Mouse (Mus musculus) MEL (cell line): ENCODE data around the gene Ccdc144b.

Experiments used
- CHD1 ChIP-seq: IDR thresholded peaks from 2 replicates; pipeline ENCODE4 v1.6.1; 2012; ENCODE audit warnings: low read depth, mild to moderate bottlenecking, inconsistent platforms, low read length, improper control_type of control experiment
- CHD2 ChIP-seq: IDR thresholded peaks from 2 replicates; pipeline ENCODE4 v1.6.1; 2011; ENCODE audit warnings: low read length, improper control_type of control experiment
- CTCF ChIP-seq, 3 experiments: IDR thresholded peaks in 2 of 3; conservative IDR thresholded peaks in 1 of 3; 2 replicates each; pipeline ENCODE4 v1.5.1; 2011 to 2012; ENCODE audit warnings: low read length in 3 of 3, low read depth in 2 of 3, mild to moderate bottlenecking in 2 of 3, improper control_type of control experiment in 1 of 3, inconsistent platforms in 1 of 3, mixed read lengths in 1 of 3, moderate library complexity in 1 of 3; ENCODE audit not compliant: control insufficient read depth in 1 of 3, insufficient read depth in 1 of 3, poor library complexity in 1 of 3, severe bottlenecking in 1 of 3
- GABPA ChIP-seq: IDR thresholded peaks from 2 replicates; pipeline ENCODE4 v1.6.1; 2012; ENCODE audit warnings: low read depth, mild to moderate bottlenecking, inconsistent platforms, low read length, improper control_type of control experiment, moderate library complexity
- MAX ChIP-seq: IDR thresholded peaks from 2 replicates; pipeline ENCODE4 v1.6.1; 2011; ENCODE audit warnings: low read length, improper control_type of control experiment
- MEF2A ChIP-seq: IDR thresholded peaks from 2 replicates; pipeline ENCODE4 v1.6.1; 2014; ENCODE audit warnings: low read depth, mild to moderate bottlenecking, inconsistent platforms, low read length, improper control_type of control experiment; ENCODE audit not compliant: poor library complexity, insufficient replicate concordance, severe bottlenecking; ENCODE audit errors: extremely low read depth
- POLR2A ChIP-seq, 2 experiments: IDR thresholded peaks; 2 replicates each; pipeline ENCODE4 v1.6.1; 2011 to 2012; ENCODE audit warnings: low read length in 2 of 2, mild to moderate bottlenecking in 2 of 2, control low read depth in 1 of 2, improper control_type of control experiment in 1 of 2, low read depth in 1 of 2, moderate library complexity in 1 of 2; ENCODE audit not compliant: control insufficient read depth in 1 of 2, insufficient read depth in 1 of 2, poor library complexity in 1 of 2
- POLR2AphosphoS2 ChIP-seq: IDR thresholded peaks from 2 replicates; pipeline ENCODE4 v1.6.1; 2011; ENCODE audit warnings: low read length, improper control_type of control experiment
- RCOR1 ChIP-seq: IDR thresholded peaks from 2 replicates; pipeline ENCODE4 v1.6.1; 2012; ENCODE audit warnings: low read depth, mild to moderate bottlenecking, inconsistent platforms, low read length, improper control_type of control experiment
- TAL1 ChIP-seq: IDR thresholded peaks from 2 replicates; pipeline ENCODE4 v1.6.1; 2012; ENCODE audit warnings: mild to moderate bottlenecking, inconsistent platforms, low read length, moderate library complexity, mixed read lengths
- UBTF ChIP-seq: IDR thresholded peaks from 2 replicates; pipeline ENCODE4 v1.6.1; 2012; ENCODE audit warnings: low read depth, mild to moderate bottlenecking, inconsistent platforms, low read length, improper control_type of control experiment, moderate library complexity, borderline replicate concordance; ENCODE audit not compliant: insufficient read depth
- USF1 ChIP-seq: IDR thresholded peaks from 2 replicates; pipeline ENCODE4 v1.6.1; 2014; ENCODE audit warnings: low read depth, mild to moderate bottlenecking, inconsistent platforms, low read length, improper control_type of control experiment, moderate library complexity

DNA sequence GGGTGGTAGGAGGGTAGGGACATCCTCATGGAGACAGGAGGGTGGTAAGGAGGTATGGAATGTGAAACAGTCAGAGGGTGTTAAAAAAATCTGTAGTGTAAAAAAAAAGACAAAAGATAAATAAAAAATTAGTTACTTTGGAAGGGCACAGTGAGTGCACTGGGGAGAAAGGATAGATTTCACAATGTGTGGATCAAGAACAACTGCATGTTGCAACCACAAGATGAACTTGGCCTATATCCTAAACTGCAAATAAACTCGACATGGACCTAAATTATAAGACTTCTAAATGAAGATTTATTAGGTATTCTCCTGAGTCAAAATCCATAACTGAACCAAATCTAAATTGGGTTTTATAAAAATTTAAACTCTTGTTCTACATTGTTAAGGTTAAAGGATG, 4.2 kb downstream of the Ccdc144b start:
- no peak for TF ChIP-seq MEF2A
- no peak for TF ChIP-seq CTCF (IDR thresholded peaks at IDR 0.05 in 2 of 3, conservative IDR thresholded peaks at IDR 0.05 in 1 of 3; ENCODE audit: control insufficient read depth in 1 of 3, insufficient read depth in 1 of 3, low read depth in 2 of 3, low read length in 3 of 3, poor library complexity in 1 of 3, severe bottlenecking in 1 of 3)
- TF ChIP-seq CHD2: no peak
- TF ChIP-seq UBTF: no peak
- TF ChIP-seq POLR2A (IDR thresholded peaks at IDR 0.05; ENCODE audit: control insufficient read depth in 1 of 2, insufficient read depth in 1 of 2, low read depth in 1 of 2, low read length in 2 of 2, poor library complexity in 1 of 2): no peak
- no peak for TF ChIP-seq CHD1
- no peak for TF ChIP-seq USF1
- no peak for TF ChIP-seq POLR2AphosphoS2
- TF ChIP-seq RCOR1: no peak
- TF ChIP-seq TAL1: no peak
- no peak for TF ChIP-seq MAX
- no peak for TF ChIP-seq GABPA
